Mouse (Mus musculus) cerebellum, adult 9-11 months (tissue): ENCODE measurements around the gene Rars.
"Not testable (repeated sequence)": the region's sequence is repeated elsewhere in the genome, so short reads cannot be mapped to it uniquely, and the experiment has no call there.

Experiments
- DNase-seq: peaks from one replicate; pipeline ENCODE4 v3.0.0; 2022

Gene Rars

GRCm38 (mm10) chr11:35838345-35839338, 4.3 kb upstream of the Rars start:
- peak; percentile 88 for DNase-seq

DNA sequence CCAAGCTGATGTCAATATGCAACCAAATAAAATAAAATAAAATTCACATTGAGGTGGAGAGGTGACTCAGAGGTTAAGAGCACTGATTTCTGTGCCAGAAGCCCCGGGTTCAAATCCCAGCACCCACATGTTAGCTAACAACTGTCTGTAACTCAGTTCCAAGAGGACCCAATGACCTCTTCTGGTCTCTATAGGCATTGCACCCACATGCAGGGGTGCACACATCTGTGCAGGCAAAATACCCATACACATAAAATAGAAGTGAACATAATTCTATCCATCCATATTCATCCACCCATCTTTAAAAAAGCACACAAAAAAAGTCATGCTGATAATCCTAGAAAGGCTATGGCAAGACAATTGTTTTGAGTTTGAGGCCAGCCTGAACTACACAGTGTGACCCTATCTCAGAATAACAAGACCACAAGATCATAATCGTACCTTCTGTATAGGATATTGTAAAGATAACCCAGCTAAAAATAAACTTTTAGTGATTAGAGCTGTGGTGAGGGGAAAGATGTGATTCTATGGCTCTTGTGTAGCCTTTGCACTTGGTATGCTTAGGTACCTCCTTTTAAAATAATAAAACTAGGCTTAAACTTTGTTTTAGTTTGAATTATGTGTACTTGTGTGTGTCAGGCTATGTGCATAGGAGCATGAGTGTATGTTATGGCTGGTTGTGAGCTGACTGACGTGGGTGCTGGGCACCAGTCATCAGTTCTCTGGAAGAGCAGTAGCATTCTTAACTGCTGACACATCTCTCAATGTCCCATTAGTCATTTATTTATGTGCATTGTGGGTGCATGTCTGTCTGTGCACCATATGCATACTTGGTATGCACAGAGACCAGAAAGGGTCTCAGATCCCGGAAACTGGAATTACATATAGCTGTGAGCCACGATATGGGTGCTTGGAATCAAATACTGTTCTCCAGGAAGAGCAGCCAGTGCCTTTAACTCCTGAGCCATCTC, 3.1 kb upstream of the Rars start:
- DNase-seq = no peak

DNA sequence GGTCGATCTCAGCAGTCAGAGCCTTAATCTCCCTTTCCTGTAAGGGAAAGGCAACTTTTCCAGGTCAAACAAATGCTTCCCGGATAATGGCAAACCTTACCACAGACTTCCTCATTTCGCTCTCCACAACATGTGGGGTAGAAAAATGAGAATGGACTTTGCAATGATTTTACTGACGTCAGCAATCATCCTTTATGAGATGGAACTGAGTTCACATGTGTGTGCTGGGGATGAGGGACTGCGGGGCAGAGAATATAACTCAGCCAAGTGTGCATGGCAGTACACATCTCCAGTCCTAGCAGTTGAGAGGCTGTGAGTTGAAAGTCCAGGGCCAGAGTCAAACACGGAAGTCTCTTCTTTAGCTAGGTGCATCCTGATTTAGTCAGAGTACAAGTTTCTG, 1.0 kb downstream of the Rars start:
- DNase-seq = no peak

- DNase-seq = no peak
Measured at GRCm38 (mm10) chr11:35832139-35832538, 2.2 kb downstream of the Rars start.

DNA sequence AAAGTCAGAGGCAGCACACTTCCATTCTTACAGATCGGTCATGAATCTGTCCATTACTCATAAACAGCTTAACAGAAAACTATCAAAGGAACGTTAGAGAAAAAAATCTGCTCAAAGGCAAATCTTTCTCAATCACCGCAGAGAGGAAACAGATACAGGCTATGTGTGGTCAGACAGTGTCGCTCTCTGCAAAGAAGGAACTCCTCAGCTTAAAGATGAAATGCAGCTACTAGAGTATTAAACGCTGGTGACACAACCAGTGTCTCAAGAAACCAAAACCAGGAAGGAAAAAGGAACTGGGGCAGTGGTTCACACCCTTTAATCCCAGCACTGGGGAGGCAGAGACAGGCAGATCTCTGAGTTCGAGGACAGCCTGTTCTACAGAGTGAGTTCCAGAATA, 6.6 kb downstream of the Rars start:
- DNase-seq = no peak

- DNase-seq = no peak
Measured at GRCm38 (mm10) chr11:35816316-35816715, 18.0 kb downstream of the Rars start.

DNA sequence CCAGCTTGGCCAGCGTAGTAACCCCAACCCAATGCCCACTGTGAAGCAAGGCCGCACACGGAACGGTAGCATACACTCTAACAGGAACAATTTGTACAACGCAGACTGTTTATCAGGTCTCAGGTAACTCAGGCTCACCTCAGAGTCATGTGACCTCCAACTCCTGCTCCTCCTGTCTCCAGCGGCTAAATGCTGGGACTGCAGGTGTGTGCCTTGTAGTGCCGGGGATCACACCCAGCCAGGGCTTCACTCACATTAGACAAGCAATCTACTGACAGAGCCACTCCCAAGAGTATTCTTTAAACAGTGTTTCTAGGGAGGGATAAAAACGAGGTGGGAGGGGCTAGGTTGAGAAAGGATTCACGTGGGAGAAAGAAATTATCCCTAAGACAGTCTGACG, 22.8 kb downstream of the Rars start:
- DNase-seq = no peak

- DNase-seq = no peak
Measured at GRCm38 (mm10) chr11:35801332-35801731, 33.0 kb downstream of the Rars start.

GRCm38 (mm10) chr11:35798874-35799273, 35.4 kb downstream of the Rars start, which contains the start of gene Fbll1:
Gene Fbll1 (minus strand): TSS chr11:35798884.
- DNase-seq = peak; percentile 42

DNA sequence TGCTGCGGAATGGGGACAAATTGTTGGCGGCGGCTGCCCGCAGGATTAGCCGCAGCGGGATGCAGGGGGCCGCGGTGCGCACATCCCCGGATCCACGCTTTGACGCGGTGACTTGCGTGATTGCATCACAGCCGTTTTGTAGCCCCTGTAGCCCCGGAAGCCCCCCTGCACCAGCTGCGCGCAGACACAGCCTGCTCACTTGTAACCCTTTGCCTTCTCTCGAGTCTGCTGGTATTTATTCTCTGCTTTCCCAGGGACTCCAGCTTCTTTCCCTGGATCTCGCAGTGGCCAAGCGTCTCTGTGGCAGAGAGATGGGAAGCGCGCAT, 35.8 kb downstream of the Rars start:
- peak; percentile 80 for DNase-seq

DNA sequence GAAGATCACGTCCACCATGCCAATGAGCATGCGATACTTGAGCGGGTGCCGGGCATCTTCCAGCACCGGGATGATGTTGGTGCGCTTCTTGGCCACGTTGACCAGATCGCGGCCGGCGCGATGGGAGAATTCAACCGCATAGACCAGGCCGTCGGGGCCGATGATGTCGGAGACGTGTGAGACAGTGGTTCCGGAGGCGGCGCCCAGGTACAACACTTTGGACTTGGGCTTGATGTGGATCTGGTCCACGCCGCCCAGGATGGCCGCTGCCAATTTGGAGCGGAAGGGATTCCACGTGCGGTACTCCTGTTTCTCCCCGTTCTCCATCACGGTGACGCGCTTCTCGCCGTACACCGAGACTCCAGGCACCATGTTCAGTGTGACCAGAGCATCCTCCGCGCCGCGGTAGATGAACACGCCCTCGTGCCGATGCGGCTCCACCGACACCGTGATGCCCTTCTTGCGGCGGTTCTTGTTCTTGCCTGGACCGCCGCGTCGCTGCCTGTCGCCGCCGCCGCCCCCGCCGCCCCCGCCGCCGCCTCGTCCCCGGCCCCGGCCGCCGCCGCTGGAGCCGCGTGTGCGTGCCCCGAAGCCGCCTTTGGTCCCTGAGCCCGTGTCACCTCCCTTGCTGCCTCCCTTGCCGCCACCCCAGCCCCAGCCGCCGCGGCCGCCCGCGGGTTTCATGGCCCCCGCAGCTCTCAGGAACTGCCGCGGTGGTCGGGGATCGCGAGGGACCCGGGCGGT, 36.4 kb downstream of the Rars start:
- peak; percentile 55 for DNase-seq

DNA sequence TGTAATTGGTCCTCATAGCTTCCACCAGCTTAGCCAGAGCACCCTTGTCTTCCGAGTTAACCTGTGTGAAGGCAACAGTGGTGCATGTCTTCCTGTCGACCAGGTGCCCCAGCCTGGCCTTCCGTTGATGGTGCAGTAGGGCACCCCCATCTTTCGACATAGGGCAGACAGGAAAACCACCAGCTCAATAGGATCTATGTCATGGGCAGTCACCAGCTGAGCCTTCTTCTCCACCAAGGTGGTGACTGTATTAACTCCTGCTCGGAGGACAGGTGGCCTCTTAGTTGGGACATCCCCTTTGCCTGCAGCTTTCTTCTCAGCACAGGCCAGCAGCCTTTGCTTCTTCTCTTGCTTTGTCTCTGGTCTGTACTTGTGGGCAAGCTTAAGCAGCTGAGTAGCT, 41.5 kb downstream of the Rars start:
- not testable (repeated sequence) for DNase-seq

- no peak for DNase-seq
Measured at GRCm38 (mm10) chr11:35788443-35788842, 45.9 kb downstream of the Rars start.

DNA sequence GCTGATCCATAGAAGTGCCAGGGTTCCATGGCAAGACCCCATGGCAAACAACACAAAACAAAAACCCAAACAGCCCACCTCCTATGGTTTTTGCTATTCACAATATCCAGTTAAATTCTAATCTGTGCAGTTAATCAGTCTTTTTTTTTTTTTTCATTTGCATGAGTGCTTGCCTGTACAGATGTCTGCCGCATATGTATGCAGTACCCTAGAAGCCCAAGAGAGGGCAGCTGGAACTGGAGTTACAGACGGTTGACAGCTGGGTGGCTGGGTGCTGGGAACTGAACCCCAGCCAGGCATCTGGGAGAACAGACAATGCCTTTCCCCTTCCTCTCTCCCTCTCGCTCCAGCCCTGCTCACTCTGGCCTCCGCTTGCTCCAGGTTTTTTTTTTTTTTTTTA, 49.8 kb downstream of the Rars start:
- no peak for DNase-seq

DNA sequence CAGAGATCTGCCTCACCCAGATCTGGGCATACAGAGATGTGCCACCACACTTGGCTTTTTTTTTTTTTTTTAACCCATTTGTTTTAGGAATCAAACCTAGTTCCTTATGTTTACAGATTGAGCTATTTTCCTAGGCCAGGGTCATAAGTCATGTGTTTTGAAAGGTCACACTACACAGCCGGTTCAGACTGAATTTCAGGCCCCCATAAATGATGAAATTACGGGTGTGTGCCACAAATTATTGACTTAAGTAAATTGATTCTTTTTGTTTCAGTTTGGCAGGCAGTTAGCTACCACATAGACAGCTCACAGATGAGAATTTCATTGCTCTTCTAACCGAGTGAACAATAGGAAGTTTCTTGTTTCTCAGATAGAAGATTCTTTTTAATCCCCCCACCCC, 50.3 kb downstream of the Rars start:
- no peak for DNase-seq

GRCm38 (mm10) chr11:35783038-35783437, 51.3 kb downstream of the Rars start:
- DNase-seq = no peak

GRCm38 (mm10) chr11:35782444-35782843, 51.9 kb downstream of the Rars start:
- DNase-seq = no peak

DNA sequence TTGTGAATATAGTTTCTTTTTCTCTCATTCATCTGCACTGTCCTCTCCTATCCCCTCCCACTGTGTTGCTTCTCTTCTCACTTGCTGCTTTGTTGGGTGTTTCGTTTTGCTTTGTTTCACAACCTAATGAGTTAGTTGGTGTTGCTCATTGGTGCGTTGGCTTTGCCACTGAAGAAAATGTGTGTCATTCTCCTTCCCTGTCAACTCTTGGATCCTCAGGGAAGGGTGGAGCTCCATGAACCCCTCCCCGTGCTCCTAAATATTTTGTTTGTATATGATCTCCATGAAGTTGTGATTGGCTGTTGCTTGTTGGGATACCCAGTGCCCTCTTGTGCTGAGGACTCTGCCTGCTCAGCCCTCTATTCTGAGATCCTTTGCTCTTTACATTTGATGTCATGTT, 54.0 kb downstream of the Rars start:
- no peak for DNase-seq

- DNase-seq = no peak
Measured at GRCm38 (mm10) chr11:35776452-35776851, 57.9 kb downstream of the Rars start.

DNA sequence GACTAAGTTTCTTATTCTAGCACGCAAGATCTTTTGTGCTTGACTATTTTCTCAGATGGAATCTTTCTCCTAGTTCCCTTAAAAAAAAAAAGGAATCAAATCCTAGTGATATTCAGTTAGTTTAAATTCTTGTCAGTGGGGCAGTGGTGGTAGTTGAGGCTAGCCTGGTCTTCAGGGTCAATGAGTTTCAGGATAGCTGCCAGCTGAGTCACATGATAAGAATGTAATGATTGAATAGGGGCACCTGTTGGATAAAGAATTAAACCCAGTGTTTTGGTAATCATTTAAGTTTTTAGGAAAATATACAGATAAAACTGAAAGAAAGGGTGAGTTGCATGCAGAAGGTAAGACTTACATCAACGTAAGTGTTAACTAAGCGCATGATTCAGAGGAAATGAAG, 58.7 kb downstream of the Rars start:
- DNase-seq = no peak

DNA sequence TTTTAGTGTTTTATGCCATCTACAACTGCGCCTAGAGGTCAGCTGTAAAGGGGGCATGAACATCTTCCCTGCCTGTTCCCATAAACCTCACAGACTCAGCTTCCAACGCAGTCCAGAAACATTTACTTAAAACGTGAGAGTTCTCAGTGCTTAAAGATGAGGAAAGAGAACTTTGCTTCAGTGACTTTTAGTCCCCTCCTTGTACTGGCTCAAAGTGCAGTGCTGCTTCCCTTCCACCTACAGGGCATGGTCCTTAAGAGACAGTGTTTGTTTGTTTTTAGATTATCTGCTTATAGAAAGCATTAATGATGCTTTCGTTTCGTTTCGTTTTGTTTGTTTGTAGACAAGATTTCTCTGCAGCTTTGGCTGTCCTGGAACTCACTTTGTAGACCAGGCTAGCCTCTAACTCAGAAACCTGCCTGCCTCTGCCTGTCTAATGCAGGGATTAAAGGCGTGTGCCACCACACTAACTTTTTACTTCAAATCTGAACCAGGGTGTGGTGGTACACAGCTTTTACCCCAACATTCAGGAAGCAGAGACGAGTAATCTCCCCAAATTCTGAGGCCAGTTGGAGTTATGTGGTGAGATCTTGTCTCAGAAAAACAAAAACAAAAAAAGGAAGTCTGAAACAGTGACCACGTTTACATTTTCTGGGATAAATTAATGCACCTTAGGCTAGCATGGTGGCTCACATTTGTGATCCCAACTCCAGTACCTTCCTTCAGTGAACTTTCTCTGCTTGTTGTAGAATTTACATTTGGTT, 63.4 kb downstream of the Rars start:
- DNase-seq = no peak
